Mouse (Mus musculus): ENCODE measurements around the gene Casz1.

DNA sequence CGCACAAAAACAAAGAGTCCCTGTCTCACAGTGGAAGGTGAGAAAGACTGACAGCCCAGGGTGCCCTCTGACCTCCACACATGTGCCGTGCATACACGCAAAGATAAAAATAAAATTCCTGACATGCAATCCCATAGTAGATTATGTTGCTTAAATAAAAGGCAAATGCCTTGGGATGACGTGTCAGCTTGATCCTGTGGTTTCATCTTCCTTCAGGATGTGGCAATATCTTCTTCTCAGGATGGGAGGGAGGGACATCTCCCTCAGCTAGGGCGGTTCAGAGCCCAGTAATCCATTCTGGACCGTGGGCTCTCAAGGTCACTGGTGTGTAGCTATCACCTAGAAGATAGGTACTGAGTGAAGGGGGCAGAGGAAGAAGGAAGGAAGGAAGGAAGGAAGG is 21.3 kb upstream of the Casz1 start:
- TF ChIP-seq HCFC1 (IDR thresholded peaks at IDR 0.05; ENCODE audit: borderline replicate concordance, insufficient read depth, low read length), result no peak
- TF ChIP-seq CHD2 (IDR thresholded peaks at IDR 0.05; ENCODE audit: low read depth, low read length), result no peak

Data from ES-E14 (cell line).